Mouse (Mus musculus) frontal cortex, adult (tissue): ENCODE measurements around the gene Lsp1.

Experiments used
- ATAC-seq: cut with Nextera tagmentation; 2 replicates; pipeline ENCODE4 v1.9.2; 2017; ENCODE audit warnings: mild to moderate bottlenecking, moderate library complexity, mixed read lengths; ENCODE audit not compliant: low TSS enrichment

Lsp1 gene

GRCm38 (mm10) chr7:142476271-142476670 lies 15.7 kb downstream of the Lsp1 start:
- ATAC-seq, result no peak

GRCm38 (mm10) chr7:142476795-142477452 lies 16.3 kb downstream of the Lsp1 start:
- ATAC-seq, result peak; percentile 38; the same call in 1 of the 2 replicates

GRCm38 (mm10) chr7:142478001-142478400 lies 17.4 kb downstream of the Lsp1 start:
- ATAC-seq, result no peak

- ATAC-seq, result no peak
Observed at GRCm38 (mm10) chr7:142478574-142478973, 18.0 kb downstream of the Lsp1 start.

- no peak for ATAC-seq
Observed at GRCm38 (mm10) chr7:142479307-142479706, 18.7 kb downstream of the Lsp1 start.

- no peak for ATAC-seq
Observed at GRCm38 (mm10) chr7:142479886-142480285, 19.3 kb downstream of the Lsp1 start.

GRCm38 (mm10) chr7:142480661-142481060 lies 20.1 kb downstream of the Lsp1 start:
- ATAC-seq, result no peak

GRCm38 (mm10) chr7:142481186-142481567 lies 20.6 kb downstream of the Lsp1 start:
- no peak for ATAC-seq

GRCm38 (mm10) chr7:142481568-142482255 lies 21.1 kb downstream of the Lsp1 start:
- ATAC-seq, result no peak

- no peak for ATAC-seq
Observed at GRCm38 (mm10) chr7:142482256-142482609, 21.6 kb downstream of the Lsp1 start.

GRCm38 (mm10) chr7:142483136-142483535 lies 22.5 kb downstream of the Lsp1 start:
- ATAC-seq, result no peak

- ATAC-seq, result no peak
Observed at GRCm38 (mm10) chr7:142484780-142485179, 24.2 kb downstream of the Lsp1 start.

GRCm38 (mm10) chr7:142486751-142487162 lies 26.1 kb downstream of the Lsp1 start:
- no peak for ATAC-seq

- ATAC-seq, result peak; percentile 69; the same call in 1 of the 2 replicates
Observed at GRCm38 (mm10) chr7:142487341-142487859, 26.8 kb downstream of the Lsp1 start.

- ATAC-seq, result no peak
Observed at GRCm38 (mm10) chr7:142488053-142488452, 27.4 kb downstream of the Lsp1 start.

GRCm38 (mm10) chr7:142493535-142493934 lies 32.9 kb downstream of the Lsp1 start:
- no peak for ATAC-seq

GRCm38 (mm10) chr7:142496158-142496557 lies 35.5 kb downstream of the Lsp1 start:
- ATAC-seq, result no peak

GRCm38 (mm10) chr7:142496800-142497199 lies 36.2 kb downstream of the Lsp1 start:
- no peak for ATAC-seq

GRCm38 (mm10) chr7:142497775-142498174 lies 37.2 kb downstream of the Lsp1 start:
- no peak for ATAC-seq

GRCm38 (mm10) chr7:142498575-142498974 lies 38.0 kb downstream of the Lsp1 start, which contains the start of gene Tnnt3:
Gene Tnnt3, plus strand, starts transcription at chr7:142498836.
- no peak for ATAC-seq

- no peak for ATAC-seq
Observed at GRCm38 (mm10) chr7:142499010-142499721, 38.6 kb downstream of the Lsp1 start.

- ATAC-seq, result no peak
Observed at GRCm38 (mm10) chr7:142500032-142500431, 39.4 kb downstream of the Lsp1 start.

- no peak for ATAC-seq
Observed at GRCm38 (mm10) chr7:142503206-142503605, 42.6 kb downstream of the Lsp1 start.
